Mouse (Mus musculus) olfactory bulb, adult 2 months (tissue): ENCODE measurements around the gene Bpifa6.

Experiments
- CTCF ChIP-seq: fragments of 200-500 bp; IDR thresholded peaks from 2 replicates; pipeline ENCODE4 v1.5.1; 2012; ENCODE audit warnings: low read depth, mild to moderate bottlenecking, low read length, moderate library complexity; ENCODE audit not compliant: insufficient read depth
- POLR2A ChIP-seq: fragments of 200-500 bp; IDR thresholded peaks from 2 replicates; pipeline ENCODE4 v1.6.1; 2012; ENCODE audit warnings: mild to moderate bottlenecking, low read depth, low read length, moderate library complexity; ENCODE audit not compliant: insufficient read depth

DNA sequence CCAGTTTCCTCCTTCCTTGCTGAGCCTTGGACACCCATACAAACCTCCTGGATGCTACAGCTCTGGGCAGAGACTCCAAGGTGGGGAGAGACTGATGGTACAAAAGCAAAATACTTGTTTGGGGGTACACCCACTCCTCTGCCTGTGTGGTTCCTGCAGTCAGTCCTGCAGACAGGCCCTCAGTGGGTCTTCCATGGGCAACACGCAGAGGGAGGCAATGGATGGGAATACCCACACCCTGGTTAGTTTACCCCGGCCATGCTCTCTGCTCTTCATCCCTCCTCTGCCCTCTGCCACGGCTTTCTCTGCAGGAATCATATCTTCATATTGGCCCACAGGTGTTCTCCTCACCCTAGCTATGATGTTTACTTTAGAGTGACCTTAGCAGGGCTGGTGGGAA lies 25.8 kb downstream of the Bpifa6 start:
- no peak for TF ChIP-seq POLR2A
- TF ChIP-seq CTCF: no peak
